In genomic region chr6:55263490-55264046, GRCm38 (mm10) we compare ENCODE assay signal across 15 mouse cellular contexts.
DNase-seq lines count a peak whose midpoint lies in the region; ATAC-seq and TF ChIP-seq lines count a peak whose summit lies in the region.
"Had no signal": no experiment of that assay in that cellular context is flagged by ENCODE, and none has a peak within 500 bp of the region (broad histone marks: within the 10 kb centered on the region; RNA-seq: fewer than 3 reads in every experiment).

No protein-coding gene starts in this region.

- H3K27me3 ChIP-seq in cerebellum, adult 2 months (ENCODE audit: control insufficient read depth, insufficient read depth, low read length): no peaks in the 10 kb centered on the region
- H3K27me3 ChIP-seq in liver, embryonic 12.5 days (replicated peaks): no peaks in the 10 kb centered on the region
- no peaks in the 10 kb centered on the region for H3K27me3 ChIP-seq in spleen, adult 2 months (ENCODE audit: control insufficient read depth, insufficient read depth, low read length)
- no peaks in the 10 kb centered on the region for H3K27me3 ChIP-seq in intestine, postnatal 0 days (replicated peaks; ENCODE audit: control insufficient read depth, insufficient read depth, low read length)
- H3K27me3 ChIP-seq: embryonic facial prominence, embryonic 12.5 days; heart, embryonic 15.5 days; lung, embryonic 15.5 days; megakaryocyte, embryonic 14.5 days had no signal

- 36% methylated on average over 5 of the region's 5 CpGs for WGBS in cerebellum, adult 2 months
- 28% methylated on average over 5 of the region's 5 CpGs for WGBS in liver, embryonic 12.5 days (ENCODE audit: insufficient replicate concordance)
- WGBS in spleen, adult 2 months: 81% methylated on average over 5 of the region's 5 CpGs
- 80% methylated on average over 5 of the region's 5 CpGs for WGBS in intestine, postnatal 0 days

- peak overlapping the region; percentile 48 for H3K4me2 ChIP-seq in liver, embryonic 12.5 days
- no peak overlapping the region for H3K4me2 ChIP-seq in intestine, postnatal 0 days (replicated peaks; ENCODE audit: low read depth)
- H3K4me2 ChIP-seq: embryonic facial prominence, embryonic 12.5 days; heart, embryonic 15.5 days; lung, embryonic 15.5 days had no signal

- H3K4me1 ChIP-seq in cerebellum, adult 2 months (ENCODE audit: control insufficient read depth, insufficient read depth, low read length): peaks cover 8% of the 10 kb centered on the region
- peaks cover 71% of the 10 kb centered on the region for H3K4me1 ChIP-seq in liver, embryonic 12.5 days
- H3K4me1 ChIP-seq in spleen, adult 2 months (ENCODE audit: control insufficient read depth, insufficient read depth, insufficient read length): no peaks in the 10 kb centered on the region; the same call in 1 of the 2 replicates
- H3K4me1 ChIP-seq in intestine, postnatal 0 days (replicated peaks; ENCODE audit: control insufficient read depth, insufficient read depth, low read length): no peaks in the 10 kb centered on the region

- peak; percentile 89 for ATAC-seq in liver, embryonic 12.5 days
- no peak for ATAC-seq in intestine, postnatal 0 days
- ATAC-seq: activated CD4-positive, CD25-positive, alpha-beta regulatory T cell, adult 4 months had no signal

- no peak for TF ChIP-seq CTCF in cerebellum, adult 2 months (IDR thresholded peaks at IDR 0.05; ENCODE audit: borderline replicate concordance, insufficient read depth, low read depth, low read length)
- TF ChIP-seq CTCF in spleen, adult 2 months (IDR thresholded peaks at IDR 0.05; ENCODE audit: extremely low read depth, insufficient read depth, insufficient read length, insufficient replicate concordance): no peak
- TF ChIP-seq CTCF in intestine, postnatal 0 days (IDR thresholded peaks at IDR 0.05; ENCODE audit: low read depth): no peak

- H3K4me3 ChIP-seq in cerebellum, adult 2 months (replicated peaks; ENCODE audit: insufficient read depth, low read depth, low read length): no peak overlapping the region
- H3K4me3 ChIP-seq in liver, embryonic 12.5 days: no peak overlapping the region
- no peak overlapping the region for H3K4me3 ChIP-seq in spleen, adult 2 months (ENCODE audit: extremely low read depth, insufficient read depth, insufficient read length)
- H3K4me3 ChIP-seq in intestine, postnatal 0 days (ENCODE audit: low read depth, low read length): no peak overlapping the region
- H3K4me3 ChIP-seq: embryonic facial prominence, embryonic 12.5 days; heart, embryonic 15.5 days; hindbrain, embryonic 10.5 days; lung, embryonic 15.5 days; megakaryocyte, embryonic 14.5 days had no signal

- peak overlapping the region; percentile 52 for H3K9ac ChIP-seq in liver, embryonic 12.5 days
- no peak overlapping the region for H3K9ac ChIP-seq in intestine, postnatal 0 days (ENCODE audit: low read depth, low read length)
- H3K9ac ChIP-seq: embryonic facial prominence, embryonic 12.5 days; heart, embryonic 15.5 days; lung, embryonic 15.5 days had no signal

- peak; percentile 33 to 34 for DNase-seq in cerebellum, adult 2 months
- no peak for DNase-seq in cerebellum, adult 9-11 months
- DNase-seq in c-Kit-negative CD71-positive TER-119-positive erythroid progenitor cells, embryonic 14.5 days (ENCODE audit: low read depth, low spot score): peak; percentile 55
- no peak for DNase-seq in spleen, adult 2 months (ENCODE audit: low read depth in 1 of 2, low spot score in 2 of 2)
- no peak for DNase-seq in right cerebral cortex, postnatal 14 days
- no peak for DNase-seq in thymus, adult 18-20 months
- DNase-seq: adrenal gland, postnatal 36 days had no signal

- no peak overlapping the region for H3K27ac ChIP-seq in cerebellum, adult 2 months (ENCODE audit: insufficient read depth, low read length)
- H3K27ac ChIP-seq in liver, embryonic 12.5 days: peak overlapping the region; percentile 76
- H3K27ac ChIP-seq in spleen, adult 2 months (ENCODE audit: insufficient read depth, low read length): peak overlapping the region; percentile 4; the same call in 1 of the 2 replicates
- no peak overlapping the region for H3K27ac ChIP-seq in intestine, postnatal 0 days (ENCODE audit: low read depth, low read length)
- H3K27ac ChIP-seq: embryonic facial prominence, embryonic 12.5 days; heart, embryonic 15.5 days; hindbrain, embryonic 10.5 days; lung, embryonic 15.5 days had no signal

- TF ChIP-seq POLR2A in cerebellum, adult 2 months (IDR thresholded peaks at IDR 0.05; ENCODE audit: borderline replicate concordance, insufficient read depth, low read length): no peak
- no peak for TF ChIP-seq POLR2A in spleen, adult 2 months (IDR thresholded peaks at IDR 0.05; ENCODE audit: low read depth, low read length)

- no peaks in the 10 kb centered on the region for H3K9me3 ChIP-seq in liver, embryonic 12.5 days (replicated peaks)
- H3K9me3 ChIP-seq in intestine, postnatal 0 days (ENCODE audit: control insufficient read depth): no peaks in the 10 kb centered on the region
- H3K9me3 ChIP-seq: embryonic facial prominence, embryonic 12.5 days; heart, embryonic 15.5 days; hindbrain, embryonic 10.5 days; lung, embryonic 15.5 days had no signal

- H3K36me3 ChIP-seq in liver, embryonic 12.5 days: no peaks in the 10 kb centered on the region
- no peaks in the 10 kb centered on the region for H3K36me3 ChIP-seq in spleen, adult 2 months (ENCODE audit: control insufficient read depth, insufficient read depth, low read length)
- H3K36me3 ChIP-seq in intestine, postnatal 0 days (ENCODE audit: control insufficient read depth, insufficient read depth): no peaks in the 10 kb centered on the region
- H3K36me3 ChIP-seq: heart, embryonic 15.5 days; lung, embryonic 15.5 days had no signal

Comparison
In these comparisons a context has a peak if more than half of its experiments do, and no peak if none do; other contexts are left out.
1. DNase-seq: peak in cerebellum, adult 2 months (2 of 2) and c-Kit-negative CD71-positive TER-119-positive erythroid progenitor cells, embryonic 14.5 days (single experiment); none in cerebellum, adult 9-11 months (single experiment), spleen, adult 2 months (0 of 2), right cerebral cortex, postnatal 14 days (single experiment) and thymus, adult 18-20 months (0 of 2).
2. H3K27ac ChIP-seq: peak in liver, embryonic 12.5 days (single experiment) and spleen, adult 2 months (single experiment); none in cerebellum, adult 2 months (single experiment) and intestine, postnatal 0 days (single experiment).